Mouse (Mus musculus) cerebral cortex, adult 2 months (tissue): ENCODE results near the gene Lamc2.

ENCODE experiments used
- whole genome bisulfite sequencing: fragments of 180-500 bp; shearing (Covaris S2); methylation state at CpG from one replicate; pipeline ENCODE4 v1.1.7; 2018; 5-methylcytosine and 5-hydroxymethylcytosine counted together

The Lamc2 gene

GRCm38 (mm10) chr1:153180160-153180559 lies 6.1 kb downstream of the Lamc2 start:
- WGBS = 61% methylated on average over 4 of the region's 4 CpGs

- WGBS = 83% methylated on average over 12 of the region's 12 CpGs
Observed at GRCm38 (mm10) chr1:153174801-153175200, 11.4 kb downstream of the Lamc2 start.

DNA sequence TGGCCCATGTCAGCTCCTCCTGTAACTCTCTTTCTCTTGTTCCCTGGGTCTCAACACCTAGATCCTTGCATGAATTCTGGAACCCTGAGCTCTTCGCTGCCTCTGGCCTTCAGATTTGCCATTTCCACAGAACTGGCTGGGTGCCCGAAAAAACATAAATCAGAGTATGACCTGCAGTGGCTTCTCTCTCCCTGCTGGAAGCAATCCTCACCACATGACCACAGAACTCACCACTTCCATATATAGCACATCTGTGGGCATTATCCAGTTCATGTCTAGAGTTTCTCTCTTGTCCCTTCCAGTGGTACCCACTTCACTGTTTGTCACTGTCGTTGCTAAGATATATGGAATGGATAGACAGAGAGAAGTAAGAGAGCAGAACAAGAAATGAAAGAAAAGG lies 13.0 kb downstream of the Lamc2 start:
- 73% methylated on average over 3 of the region's 3 CpGs for WGBS

- WGBS = 66% methylated on average over 9 of the region's 9 CpGs
Observed at GRCm38 (mm10) chr1:153172291-153172731, 13.9 kb downstream of the Lamc2 start.

DNA sequence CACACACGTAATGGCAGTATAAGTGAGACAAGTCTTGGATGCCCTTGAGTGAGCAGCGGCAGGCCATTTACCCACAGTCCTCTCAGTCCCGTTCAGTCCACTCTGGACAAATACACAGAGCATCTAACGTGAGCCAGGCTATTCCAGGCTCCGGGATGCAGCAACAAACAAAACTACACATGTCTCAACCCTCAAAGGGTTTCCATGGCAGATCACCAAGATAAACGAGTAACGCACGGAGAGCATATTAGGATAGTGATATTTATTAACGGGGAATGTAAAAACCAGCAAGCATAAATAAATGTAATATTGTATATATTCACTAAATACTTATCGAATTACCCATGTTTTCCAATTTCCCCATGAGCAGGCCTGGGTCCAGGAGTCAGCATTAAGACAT lies 15.2 kb downstream of the Lamc2 start:
- WGBS = 77% methylated on average over 10 of the region's 10 CpGs

- 75% methylated on average over 5 of the region's 5 CpGs for WGBS
Observed at GRCm38 (mm10) chr1:153168293-153168692, 18.0 kb downstream of the Lamc2 start.

DNA sequence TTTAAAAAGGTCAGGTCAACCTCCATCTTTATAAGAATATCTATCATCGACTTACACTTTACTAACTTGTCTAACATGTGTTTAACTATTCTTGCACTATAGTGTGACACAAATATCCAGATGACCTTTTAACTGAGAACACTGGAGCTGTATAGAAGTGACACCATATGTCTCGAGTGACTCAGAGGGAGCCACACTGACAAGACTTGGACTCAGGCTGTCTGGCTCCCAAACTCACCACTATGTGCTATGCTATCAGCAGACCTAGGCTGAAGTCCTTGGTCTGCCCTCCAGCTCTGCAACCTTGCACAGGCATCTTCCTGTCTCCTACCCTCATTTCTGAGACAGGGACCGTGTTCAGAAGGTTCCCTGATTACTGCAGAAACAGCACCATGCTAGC lies 22.4 kb downstream of the Lamc2 start:
- WGBS = 67% methylated on average over 3 of the region's 3 CpGs

GRCm38 (mm10) chr1:153159137-153159536 lies 27.1 kb downstream of the Lamc2 start:
- 94% methylated on average over 4 of the region's 4 CpGs for WGBS

DNA sequence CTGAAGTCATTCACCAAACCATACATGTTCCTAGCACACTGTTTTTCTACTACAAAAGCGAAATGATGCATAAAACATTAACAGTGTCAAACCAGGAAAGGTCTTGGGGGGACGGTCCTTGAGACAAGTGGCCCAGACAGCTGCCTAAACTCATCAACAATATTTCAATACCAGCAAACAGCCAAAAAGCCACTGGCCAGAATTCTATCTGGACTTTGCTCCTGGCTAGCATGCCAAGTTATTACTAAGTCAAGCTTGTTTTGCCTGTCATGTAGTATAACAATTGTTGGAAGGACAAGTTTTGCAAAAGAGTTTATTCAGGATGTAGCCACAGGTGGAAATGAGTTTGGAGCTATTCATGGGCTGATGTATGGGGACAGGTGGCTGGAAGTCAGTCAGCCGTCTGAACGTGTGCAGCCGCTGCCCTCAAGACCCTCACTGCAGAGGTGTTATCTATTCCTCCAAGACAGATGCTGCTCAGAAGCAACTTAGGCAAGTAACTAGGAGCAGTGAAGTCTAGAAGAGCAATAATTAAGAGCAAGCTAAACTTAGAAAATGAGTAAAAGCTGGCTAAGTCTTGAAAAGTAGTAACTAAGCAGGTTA lies 29.1 kb downstream of the Lamc2 start:
- 86% methylated on average over 5 of the region's 5 CpGs for WGBS

DNA sequence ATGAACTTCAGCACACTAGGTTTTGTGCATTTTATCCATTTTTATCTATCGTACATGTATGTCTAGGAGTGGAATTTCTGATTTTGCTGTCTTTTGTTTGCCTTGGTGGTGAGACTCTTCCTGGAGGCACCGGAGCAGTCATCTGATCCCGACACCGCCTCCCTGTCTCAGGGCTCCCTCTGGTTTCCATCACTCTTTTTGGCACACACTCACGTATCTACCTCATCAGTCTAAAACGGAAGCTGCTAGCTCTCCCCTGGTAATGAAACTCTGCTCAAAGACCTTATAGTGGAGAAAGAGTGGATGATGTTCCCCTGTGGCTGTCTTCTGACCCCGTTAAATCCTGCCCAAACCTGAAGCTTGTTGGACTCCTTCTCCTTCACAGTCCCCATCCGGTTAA lies 30.9 kb downstream of the Lamc2 start:
- WGBS = 89% methylated on average over 8 of the region's 8 CpGs

- WGBS = 68% methylated on average over 10 of the region's 10 CpGs
Observed at GRCm38 (mm10) chr1:153153619-153154137, 32.6 kb downstream of the Lamc2 start.

DNA sequence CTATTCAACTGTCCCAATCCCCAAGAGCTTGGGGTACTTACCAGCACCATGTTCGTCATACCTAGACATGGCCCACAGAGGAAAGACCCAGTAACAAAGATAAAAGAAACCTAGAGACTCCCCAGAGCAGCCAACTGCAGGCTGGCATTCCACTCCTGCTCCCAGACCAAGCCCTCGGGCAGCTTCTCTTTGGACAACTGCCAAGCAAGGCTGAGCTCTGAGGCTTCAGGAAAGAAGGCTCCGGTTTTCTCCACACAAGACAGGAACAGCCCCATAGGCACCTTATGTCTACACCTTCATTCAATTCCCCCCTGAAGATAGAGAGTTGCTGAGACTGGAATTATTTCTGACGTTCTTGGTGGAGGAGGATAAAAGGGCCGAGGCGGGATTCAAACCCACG lies 33.7 kb downstream of the Lamc2 start:
- WGBS = 72% methylated on average over 7 of the region's 7 CpGs

- WGBS = 81% methylated on average over 5 of the region's 5 CpGs
Observed at GRCm38 (mm10) chr1:153145791-153146190, 40.5 kb downstream of the Lamc2 start.

GRCm38 (mm10) chr1:153144021-153144420 lies 42.2 kb downstream of the Lamc2 start:
- 94% methylated on average over 11 of the region's 11 CpGs for WGBS

GRCm38 (mm10) chr1:153140747-153141228 lies 45.5 kb downstream of the Lamc2 start:
- 62% methylated on average over 8 of the region's 8 CpGs for WGBS

GRCm38 (mm10) chr1:153140265-153140664 lies 46.0 kb downstream of the Lamc2 start:
- 68% methylated on average over 11 of the region's 11 CpGs for WGBS

DNA sequence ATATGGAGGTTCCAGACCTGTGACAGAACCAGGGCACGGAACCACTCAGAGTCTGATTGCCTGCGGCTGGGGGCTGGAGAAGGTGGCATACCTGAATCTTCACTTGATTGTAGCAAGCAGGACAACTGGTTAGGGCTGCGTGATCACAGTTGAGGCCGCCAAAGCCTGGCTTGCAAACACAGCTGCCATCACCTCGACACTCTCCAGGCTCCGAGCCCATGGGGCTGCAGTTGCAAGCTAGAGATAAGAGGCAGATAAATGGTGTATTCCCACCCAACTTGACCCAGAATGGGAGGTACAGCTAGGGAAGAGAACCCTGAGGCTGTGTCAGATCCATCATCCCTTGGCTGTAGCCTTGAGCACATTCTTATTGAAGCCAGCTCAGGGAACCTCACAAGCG lies 46.6 kb downstream of the Lamc2 start:
- 90% methylated on average over 7 of the region's 7 CpGs for WGBS

- 54% methylated on average over 5 of the region's 5 CpGs for WGBS
Observed at GRCm38 (mm10) chr1:153138486-153138885, 47.8 kb downstream of the Lamc2 start.

DNA sequence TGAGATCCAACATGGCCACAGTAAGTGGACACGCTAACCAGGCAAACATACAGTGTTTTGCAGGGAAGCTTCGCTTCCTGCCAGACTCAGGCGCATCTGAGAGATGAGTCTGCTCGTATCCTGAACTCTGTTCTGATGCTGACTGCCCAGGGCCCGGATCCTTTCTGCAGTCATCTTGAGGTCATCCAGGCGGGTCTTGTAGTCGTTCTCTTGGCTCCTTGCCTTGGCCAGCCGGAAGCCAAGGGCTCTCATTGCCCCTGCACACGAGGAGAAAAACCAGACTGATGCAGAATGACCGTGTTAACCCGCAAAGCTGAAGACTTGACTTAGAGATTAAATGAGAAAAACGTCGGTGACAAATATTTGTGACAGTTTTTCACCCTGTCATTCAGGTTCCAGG lies 49.6 kb downstream of the Lamc2 start:
- 85% methylated on average over 13 of the region's 13 CpGs for WGBS

- WGBS = 45% methylated on average over 9 of the region's 9 CpGs
Observed at GRCm38 (mm10) chr1:153133865-153134781, 52.1 kb downstream of the Lamc2 start.

GRCm38 (mm10) chr1:153129992-153130713 lies 56.1 kb downstream of the Lamc2 start:
- WGBS = 62% methylated on average over 11 of the region's 11 CpGs

DNA sequence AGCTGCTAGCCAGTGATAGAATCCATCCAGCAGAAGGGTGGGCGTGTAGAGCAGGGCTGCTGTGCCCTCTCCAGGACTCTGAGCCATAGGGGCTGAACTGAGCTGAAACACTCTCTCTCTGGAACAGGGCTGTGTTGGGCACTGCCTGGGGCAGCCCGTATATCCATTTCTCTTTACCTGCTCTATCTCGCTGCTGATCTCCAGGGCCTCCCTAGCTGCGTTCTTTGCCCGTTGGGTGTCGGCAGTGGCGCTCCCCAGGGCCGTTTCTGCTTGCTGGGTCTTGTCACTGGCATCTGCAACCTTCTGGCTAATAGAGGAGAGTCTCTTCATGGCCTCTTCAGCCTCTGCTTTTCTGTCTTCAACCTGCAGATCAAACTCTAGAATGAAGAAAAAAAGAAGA lies 57.5 kb downstream of the Lamc2 start:
- WGBS = 88% methylated on average over 8 of the region's 8 CpGs
